In the genomic region with DNA sequence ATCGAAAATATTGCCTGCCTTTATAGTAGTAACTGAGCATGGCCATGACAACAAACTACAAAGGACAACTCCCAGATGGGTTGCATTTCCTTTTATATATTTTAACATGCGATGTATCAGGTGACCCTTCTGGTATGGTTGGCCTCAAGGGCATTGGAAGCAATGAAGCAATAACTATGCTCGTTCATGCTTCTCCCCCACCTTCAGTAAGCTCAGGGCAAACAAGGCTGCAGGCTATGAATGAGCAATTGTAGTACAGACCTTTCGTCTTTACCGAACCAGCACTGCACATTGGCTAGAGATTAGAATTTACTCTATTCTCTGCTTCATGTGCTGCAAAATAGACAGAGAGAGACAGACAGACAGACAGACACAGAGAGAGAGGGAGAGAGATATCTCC, we compare ENCODE assay signal across 25 mouse cellular contexts.
DNase-seq lines count a peak whose midpoint lies in the region; ATAC-seq and TF ChIP-seq lines count a peak whose summit lies in the region.
"Had no signal": no experiment of that assay in that cellular context is flagged by ENCODE, and none has a peak within 500 bp of the region (broad histone marks: within the 10 kb centered on the region; RNA-seq: fewer than 3 reads in every experiment).

No protein-coding gene starts in this region.

- peak; percentile 3 for DNase-seq in hindbrain, embryonic 11.5 days (ENCODE audit: low spot score)
- no peak for DNase-seq in midbrain, postnatal 0 days (ENCODE audit: low spot score)
- DNase-seq in limb, embryonic 10.5 days (ENCODE audit: low spot score): no peak
- DNase-seq in lung, postnatal 4 days: no peak
- DNase-seq: adrenal gland, postnatal 25 days; cerebellum, adult 9-10 months; heart, postnatal 4 days; lung, adult 2 months; lung, postnatal 14 days; midbrain, embryonic 14.5 days; right cerebral cortex, postnatal 4 days; thymus, postnatal 25 days had no signal

- H3K4me2 ChIP-seq in hindbrain, embryonic 11.5 days (replicated peaks; ENCODE audit: low read depth, low read length): no peak overlapping the region
- H3K4me2 ChIP-seq in hindbrain, embryonic 13.5 days: no peak overlapping the region
- H3K4me2 ChIP-seq in midbrain, embryonic 12.5 days (replicated peaks): no peak overlapping the region
- H3K4me2 ChIP-seq in midbrain, postnatal 0 days (ENCODE audit: low read depth, low read length, poor library complexity, severe bottlenecking): no peak overlapping the region
- no peak overlapping the region for H3K4me2 ChIP-seq in kidney, embryonic 15.5 days
- H3K4me2 ChIP-seq: embryonic facial prominence, embryonic 13.5 days; intestine, embryonic 15.5 days; limb, embryonic 12.5 days; liver, embryonic 12.5 days; stomach, embryonic 15.5 days had no signal

- no peaks in the 10 kb centered on the region for H3K4me1 ChIP-seq in hindbrain, embryonic 11.5 days (replicated peaks; ENCODE audit: control insufficient read depth, insufficient read depth, low read length)
- peaks cover 7% of the 10 kb centered on the region; the same call in 1 of the 2 replicates for H3K4me1 ChIP-seq in hindbrain, embryonic 13.5 days (replicated peaks)
- no peaks in the 10 kb centered on the region for H3K4me1 ChIP-seq in midbrain, embryonic 12.5 days
- no peaks in the 10 kb centered on the region for H3K4me1 ChIP-seq in midbrain, postnatal 0 days (ENCODE audit: insufficient read depth, low read length)
- H3K4me1 ChIP-seq in kidney, embryonic 15.5 days: peaks cover 17% of the 10 kb centered on the region; the same call in 1 of the 2 replicates
- H3K4me1 ChIP-seq in limb, embryonic 10.5 days: peaks cover 58% of the 10 kb centered on the region
- H3K4me1 ChIP-seq: embryonic facial prominence, embryonic 13.5 days; heart, embryonic 10.5 days; intestine, embryonic 15.5 days; liver, embryonic 12.5 days; stomach, embryonic 15.5 days had no signal

- H3K9ac ChIP-seq in hindbrain, embryonic 11.5 days (ENCODE audit: low read depth, low read length): no peak overlapping the region
- no peak overlapping the region for H3K9ac ChIP-seq in hindbrain, embryonic 13.5 days
- no peak overlapping the region for H3K9ac ChIP-seq in midbrain, embryonic 12.5 days (replicated peaks)
- H3K9ac ChIP-seq in midbrain, postnatal 0 days (replicated peaks; ENCODE audit: low read length, poor library complexity, severe bottlenecking): no peak overlapping the region
- H3K9ac ChIP-seq in kidney, embryonic 15.5 days: no peak overlapping the region
- H3K9ac ChIP-seq: embryonic facial prominence, embryonic 13.5 days; intestine, embryonic 15.5 days; limb, embryonic 12.5 days; liver, embryonic 12.5 days; stomach, embryonic 15.5 days had no signal

- no peaks in the 10 kb centered on the region for H3K9me3 ChIP-seq in hindbrain, embryonic 11.5 days (ENCODE audit: control insufficient read depth, low read length)
- H3K9me3 ChIP-seq in hindbrain, embryonic 13.5 days: no peaks in the 10 kb centered on the region
- no peaks in the 10 kb centered on the region for H3K9me3 ChIP-seq in midbrain, embryonic 12.5 days
- no peaks in the 10 kb centered on the region for H3K9me3 ChIP-seq in midbrain, postnatal 0 days (ENCODE audit: low read length)
- H3K9me3 ChIP-seq in kidney, embryonic 15.5 days (replicated peaks): no peaks in the 10 kb centered on the region
- H3K9me3 ChIP-seq in limb, embryonic 10.5 days (replicated peaks): no peaks in the 10 kb centered on the region
- H3K9me3 ChIP-seq: embryonic facial prominence, embryonic 13.5 days; heart, embryonic 10.5 days; intestine, embryonic 15.5 days; limb, embryonic 12.5 days; liver, embryonic 12.5 days; stomach, embryonic 15.5 days had no signal

- H3K4me3 ChIP-seq in hindbrain, embryonic 11.5 days (ENCODE audit: low read depth, low read length): no peak overlapping the region
- no peak overlapping the region for H3K4me3 ChIP-seq in hindbrain, embryonic 13.5 days
- no peak overlapping the region for H3K4me3 ChIP-seq in midbrain, embryonic 12.5 days
- H3K4me3 ChIP-seq in midbrain, postnatal 0 days (ENCODE audit: low read depth, low read length): no peak overlapping the region
- no peak overlapping the region for H3K4me3 ChIP-seq in kidney, embryonic 15.5 days (replicated peaks)
- no peak overlapping the region for H3K4me3 ChIP-seq in limb, embryonic 10.5 days
- H3K4me3 ChIP-seq: embryonic facial prominence, embryonic 13.5 days; erythroblast, embryonic 14.5 days; heart, embryonic 10.5 days; intestine, embryonic 15.5 days; limb, embryonic 12.5 days; liver, embryonic 12.5 days; myocyte; stomach, embryonic 15.5 days had no signal

- ATAC-seq in hindbrain, embryonic 11.5 days (ENCODE audit: low FRiP score): peak; percentile 50; the same call in 1 of the 2 replicates
- ATAC-seq in hindbrain, embryonic 13.5 days (ENCODE audit: low FRiP score): no peak
- peak; percentile 43 for ATAC-seq in midbrain, embryonic 12.5 days (ENCODE audit: low FRiP score, low read depth)
- no peak for ATAC-seq in midbrain, postnatal 0 days (ENCODE audit: low FRiP score)
- peak; percentile 55; the same call in 1 of the 2 replicates for ATAC-seq in kidney, embryonic 15.5 days (replicated peaks; ENCODE audit: low FRiP score)
- ATAC-seq: forebrain, embryonic 14.5 days; hindbrain, embryonic 16.5 days; intestine, embryonic 15.5 days; liver, embryonic 12.5 days had no signal

- no peak overlapping the region for H3K27ac ChIP-seq in hindbrain, embryonic 11.5 days (ENCODE audit: low read depth, low read length)
- no peak overlapping the region for H3K27ac ChIP-seq in hindbrain, embryonic 13.5 days
- no peak overlapping the region for H3K27ac ChIP-seq in midbrain, embryonic 12.5 days (replicated peaks)
- no peak overlapping the region for H3K27ac ChIP-seq in midbrain, postnatal 0 days (ENCODE audit: low read depth, low read length)
- no peak overlapping the region for H3K27ac ChIP-seq in kidney, embryonic 15.5 days
- peak overlapping the region; percentile 58 for H3K27ac ChIP-seq in limb, embryonic 10.5 days
- H3K27ac ChIP-seq: embryonic facial prominence, embryonic 13.5 days; heart, embryonic 10.5 days; intestine, embryonic 15.5 days; limb, embryonic 12.5 days; liver, embryonic 12.5 days; stomach, embryonic 15.5 days had no signal

- 49% methylated on average over 5 of the region's 5 CpGs for WGBS in hindbrain, embryonic 11.5 days
- WGBS in hindbrain, embryonic 13.5 days: 51% methylated on average over 5 of the region's 5 CpGs
- WGBS in midbrain, embryonic 12.5 days: 64% methylated on average over 5 of the region's 5 CpGs
- 59% methylated on average over 5 of the region's 5 CpGs for WGBS in midbrain, postnatal 0 days
- 43% methylated on average over 5 of the region's 5 CpGs for WGBS in kidney, embryonic 15.5 days
- 43% methylated on average over 5 of the region's 5 CpGs for WGBS in limb, embryonic 10.5 days

- H3K36me3 ChIP-seq in hindbrain, embryonic 11.5 days (ENCODE audit: control insufficient read depth, insufficient read depth, low read length): no peaks in the 10 kb centered on the region
- no peaks in the 10 kb centered on the region for H3K36me3 ChIP-seq in hindbrain, embryonic 13.5 days
- H3K36me3 ChIP-seq in midbrain, embryonic 12.5 days: no peaks in the 10 kb centered on the region
- no peaks in the 10 kb centered on the region for H3K36me3 ChIP-seq in midbrain, postnatal 0 days (ENCODE audit: insufficient read depth, low read length)
- no peaks in the 10 kb centered on the region for H3K36me3 ChIP-seq in kidney, embryonic 15.5 days
- H3K36me3 ChIP-seq in limb, embryonic 10.5 days: peaks cover 5% of the 10 kb centered on the region; the same call in 1 of the 2 replicates
- H3K36me3 ChIP-seq: embryonic facial prominence, embryonic 13.5 days; heart, embryonic 10.5 days; intestine, embryonic 15.5 days; limb, embryonic 12.5 days; liver, embryonic 12.5 days; stomach, embryonic 15.5 days had no signal

- no peak for TF ChIP-seq CTCF in midbrain, postnatal 0 days (IDR thresholded peaks at IDR 0.05)

- no peaks in the 10 kb centered on the region for H3K27me3 ChIP-seq in hindbrain, embryonic 11.5 days (ENCODE audit: control insufficient read depth, insufficient read depth, low read length)
- no peaks in the 10 kb centered on the region for H3K27me3 ChIP-seq in hindbrain, embryonic 13.5 days
- no peaks in the 10 kb centered on the region for H3K27me3 ChIP-seq in midbrain, embryonic 12.5 days
- no peaks in the 10 kb centered on the region for H3K27me3 ChIP-seq in midbrain, postnatal 0 days (ENCODE audit: insufficient read depth, low read length)
- H3K27me3 ChIP-seq in kidney, embryonic 15.5 days: no peaks in the 10 kb centered on the region
- H3K27me3 ChIP-seq in limb, embryonic 10.5 days (ENCODE audit: low read depth, poor library complexity, severe bottlenecking): no peaks in the 10 kb centered on the region
- H3K27me3 ChIP-seq: embryonic facial prominence, embryonic 13.5 days; intestine, embryonic 15.5 days; limb, embryonic 12.5 days; liver, embryonic 12.5 days; stomach, embryonic 15.5 days had no signal

Comparison
In these comparisons a context has a peak if more than half of its experiments do, and no peak if none do; other contexts are left out.
1. ATAC-seq: peak in hindbrain, embryonic 11.5 days (single experiment), midbrain, embryonic 12.5 days (single experiment) and kidney, embryonic 15.5 days (single experiment); none in hindbrain, embryonic 13.5 days (single experiment) and midbrain, postnatal 0 days (single experiment).